Mouse (Mus musculus) forebrain, embryonic 13.5 days (tissue): ENCODE results near the gene 4933415A04Rik. TPM values are rescaled to one million over a fixed set of nuclear protein-coding genes. Genes with fewer than 3 reads are reported as not detected.
A peak's percentile ranks its signal among the peaks of the same experiment; 100 is the strongest.

Experiments
- ATAC-seq: fragments of 200-750 bp; cut with Nextera tagmentation; 2 replicates; pipeline ENCODE4 v1.8.0; 2017
- H3K27ac ChIP-seq: fragments of 300-500 bp; sonication (generic); 2 replicates; pipeline ENCODE4 v1.5.1; 2015; ENCODE audit warnings: inconsistent platforms, mild to moderate bottlenecking, moderate library complexity
- H3K27me3 ChIP-seq: fragments of 300-500 bp; sonication (generic); 2 replicates; pipeline ENCODE4 v1.6.1; 2015; ENCODE audit warnings: mild to moderate bottlenecking, inconsistent platforms
- H3K36me3 ChIP-seq: fragments of 300-500 bp; sonication (generic); 2 replicates; pipeline ENCODE4 v1.6.1; 2015; ENCODE audit warnings: mild to moderate bottlenecking, inconsistent platforms; ENCODE audit not compliant: poor library complexity, severe bottlenecking
- H3K4me1 ChIP-seq: fragments of 300-500 bp; sonication (generic); 2 replicates; pipeline ENCODE4 v1.6.1; 2015; ENCODE audit warnings: inconsistent platforms
- H3K4me2 ChIP-seq: fragments of 300-500 bp; sonication (generic); 2 replicates; pipeline ENCODE4 v1.6.1; 2015; ENCODE audit warnings: inconsistent platforms, mild to moderate bottlenecking, moderate library complexity
- H3K4me3 ChIP-seq: fragments of 300-500 bp; sonication (generic); 2 replicates; pipeline ENCODE4 v1.5.1; 2015; ENCODE audit warnings: mild to moderate bottlenecking, inconsistent platforms
- H3K9ac ChIP-seq: fragments of 300-500 bp; sonication (generic); 2 replicates; pipeline ENCODE4 v1.6.1; 2015; ENCODE audit warnings: mild to moderate bottlenecking, inconsistent platforms
- H3K9me3 ChIP-seq: fragments of 300-500 bp; sonication (generic); replicated peaks from 2 replicates; pipeline ENCODE4 v1.6.1; 2016; ENCODE audit warnings: inconsistent platforms
- WGBS: fragments of 180-500 bp; shearing (Covaris S2); methylation state at CpG from one replicate; pipeline ENCODE4 v1.1.7; 2015; 5-methylcytosine and 5-hydroxymethylcytosine counted together
- polyA plus RNA-seq: library from polyadenylated mRNA; unstranded; fragments of >200 nt; fragmentation: Nextera tagmentation; extraction: Ambion mirVana; gene quantifications from 2 replicates; pipeline ENCODE4 v1.2.1, GENCODE M21; 2015

The 4933415A04Rik gene
- polyA plus RNA-seq, 1 experiment from 2014 or later = 4.8 TPM

DNA sequence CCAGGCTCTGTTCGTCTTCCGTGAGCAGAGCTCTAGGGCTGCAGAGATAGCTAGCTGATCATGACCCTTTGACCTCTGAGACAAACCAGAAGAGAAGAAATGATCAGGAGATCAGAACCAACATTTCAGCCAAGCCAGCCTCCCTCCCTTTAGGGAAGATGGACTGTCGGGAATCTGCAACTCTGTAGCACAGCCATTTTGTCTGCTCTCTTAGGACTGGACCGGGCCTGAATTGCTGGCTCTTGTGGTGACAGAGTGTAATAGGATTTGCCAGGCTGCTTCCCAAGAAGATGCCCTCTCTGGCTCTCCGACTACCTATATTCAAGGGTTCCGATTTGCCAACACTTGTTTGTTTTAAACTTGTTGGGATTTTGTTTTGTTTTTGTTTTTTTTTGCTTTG is 34.2 kb upstream of the 4933415A04Rik start:
- H3K4me1 ChIP-seq = peaks cover 30% of the 10 kb centered on the region

GRCm38 (mm10) chr11:43556538-43556937 is 30.3 kb upstream of the 4933415A04Rik start:
- WGBS = 91% methylated on average over 11 of the region's 11 CpGs
- no peak for ATAC-seq
- Histone ChIP-seq H3K27me3 (no peaks in the 10 kb centered on the region), H3K27ac (no peak overlapping the region), H3K4me3 (no peak overlapping the region), H3K4me2 (no peak overlapping the region), H3K36me3 (peaks cover 27% of the 10 kb centered on the region), H3K9ac (no peak overlapping the region), H3K4me1 (peaks cover 9% of the 10 kb centered on the region; the same call in 1 of the 2 replicates), H3K9me3 (no peaks in the 10 kb centered on the region)

More for the DNA sequence above, 34.2 kb upstream of the 4933415A04Rik start:
- H3K4me3 ChIP-seq = no peak overlapping the region
- peaks cover 11% of the 10 kb centered on the region for H3K36me3 ChIP-seq
- no peak for ATAC-seq
- H3K9ac ChIP-seq = no peak overlapping the region
- no peaks in the 10 kb centered on the region for H3K27me3 ChIP-seq
- H3K4me2 ChIP-seq = no peak overlapping the region
- no peak overlapping the region for H3K27ac ChIP-seq
- H3K9me3 ChIP-seq = no peaks in the 10 kb centered on the region
- 75% methylated on average over 6 of the region's 6 CpGs for WGBS

DNA sequence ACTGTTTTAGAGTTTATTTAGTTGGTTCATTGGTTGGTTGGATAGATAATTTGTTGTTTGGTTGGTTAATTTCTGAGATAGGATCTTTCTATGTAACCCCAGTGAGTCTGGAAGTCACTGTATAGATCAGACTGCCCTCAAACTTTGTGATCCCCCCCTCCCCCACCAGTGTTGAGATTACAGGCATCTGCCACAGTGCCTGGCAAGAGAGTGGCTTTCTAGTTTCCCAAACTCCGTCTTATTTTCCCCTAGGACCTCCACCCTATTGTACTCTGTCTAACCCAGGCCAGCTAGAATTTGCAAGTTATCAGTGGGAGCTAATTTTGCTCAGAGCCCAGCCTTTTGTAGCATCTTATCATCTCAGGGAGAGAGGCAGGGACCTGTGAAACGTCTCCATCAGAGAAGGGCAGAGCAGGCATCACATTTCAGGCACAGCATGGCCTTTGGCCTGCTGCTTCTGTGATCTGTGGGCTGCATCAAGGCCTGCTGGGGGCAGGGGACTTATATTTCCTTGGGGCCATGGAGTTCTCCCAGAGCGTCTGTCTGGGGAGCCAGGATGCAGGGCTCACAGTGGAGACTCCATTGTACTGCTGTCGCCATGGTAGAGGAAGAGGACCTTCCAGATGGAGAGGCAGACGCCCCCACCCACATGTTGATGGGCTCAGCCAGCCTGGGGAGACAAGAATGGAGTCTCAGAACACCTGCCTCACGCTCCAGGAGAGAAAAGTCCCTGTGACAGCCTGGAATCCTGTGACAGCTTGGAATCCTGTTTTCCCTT is 27.1 kb upstream of the 4933415A04Rik start:
- WGBS = 13% methylated on average over 6 of the region's 6 CpGs
- Histone ChIP-seq H3K4me1 (peaks cover 21% of the 10 kb centered on the region), H3K27me3 (no peaks in the 10 kb centered on the region), H3K9ac (no peak overlapping the region), H3K27ac (peak overlapping the region; percentile 59), H3K9me3 (no peaks in the 10 kb centered on the region), H3K4me2 (no peak overlapping the region), H3K4me3 (no peak overlapping the region), H3K36me3 (peaks cover 32% of the 10 kb centered on the region)
- ATAC-seq = no peak; the same call in 1 of the 2 replicates

GRCm38 (mm10) chr11:43563654-43564244 is 23.1 kb upstream of the 4933415A04Rik start:
- Histone ChIP-seq H3K4me1 (peaks cover 38% of the 10 kb centered on the region), H3K27ac (peak overlapping the region; percentile 51)
- 42% methylated on average over 10 of the region's 10 CpGs for WGBS

DNA sequence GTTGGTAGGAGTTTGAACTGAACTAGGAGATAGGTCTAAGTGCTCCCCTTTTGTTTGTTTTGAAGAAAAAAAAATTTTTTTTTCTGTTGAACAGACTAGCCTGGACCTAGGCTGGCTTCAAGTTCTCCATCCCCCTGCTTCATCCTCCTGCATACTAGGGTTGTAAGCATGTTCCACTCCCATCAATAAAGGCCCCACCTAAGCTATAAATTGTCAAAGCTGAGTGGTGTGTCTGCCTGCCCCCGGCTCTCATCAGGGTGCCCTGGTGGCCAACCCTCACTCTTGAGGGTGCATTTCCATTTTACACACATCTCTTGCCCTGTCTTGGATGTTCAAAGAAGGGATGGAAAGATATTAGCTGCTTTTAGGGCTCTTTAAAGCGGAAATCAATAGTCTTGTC is 21.4 kb upstream of the 4933415A04Rik start:
- Histone ChIP-seq H3K27ac (no peak overlapping the region), H3K9ac (no peak overlapping the region)

More at GRCm38 (mm10) chr11:43563654-43564244, 23.1 kb upstream of the 4933415A04Rik start:
- peak; percentile 74 for ATAC-seq
- Histone ChIP-seq H3K4me2 (no peak overlapping the region), H3K9ac (no peak overlapping the region), H3K27me3 (no peaks in the 10 kb centered on the region), H3K4me3 (no peak overlapping the region), H3K36me3 (peaks cover 10% of the 10 kb centered on the region), H3K9me3 (no peaks in the 10 kb centered on the region)

GRCm38 (mm10) chr11:43565852-43566251 is 21.0 kb upstream of the 4933415A04Rik start:
- WGBS = 5% methylated on average over 8 of the region's 8 CpGs
- 0 out of 2 replicates have a peak, but pooled peaks cover 5% of the 10 kb centered on the region for H3K36me3 ChIP-seq
- H3K4me3 ChIP-seq = no peak overlapping the region
- H3K4me2 ChIP-seq = no peak overlapping the region
- ATAC-seq = no peak; the same call in 1 of the 2 replicates
- peaks cover 44% of the 10 kb centered on the region for H3K4me1 ChIP-seq
- H3K9me3 ChIP-seq = no peaks in the 10 kb centered on the region
- H3K27me3 ChIP-seq = no peaks in the 10 kb centered on the region
- H3K9ac ChIP-seq = no peak overlapping the region
- no peak overlapping the region for H3K27ac ChIP-seq

More for the DNA sequence above, 21.4 kb upstream of the 4933415A04Rik start:
- Histone ChIP-seq H3K36me3 (peaks cover 7% of the 10 kb centered on the region; the same call in 1 of the 2 replicates), H3K27me3 (no peaks in the 10 kb centered on the region), H3K4me3 (no peak overlapping the region), H3K4me1 (peaks cover 44% of the 10 kb centered on the region), H3K9me3 (no peaks in the 10 kb centered on the region), H3K4me2 (no peak overlapping the region)
- 19% methylated on average over 2 of the region's 2 CpGs for WGBS
- ATAC-seq = no peak

GRCm38 (mm10) chr11:43566696-43567095 is 20.1 kb upstream of the 4933415A04Rik start:
- no peak overlapping the region for H3K9ac ChIP-seq
- ATAC-seq = no peak
- H3K36me3 ChIP-seq = 0 out of 2 replicates have a peak, but pooled peaks cover 5% of the 10 kb centered on the region
- H3K4me1 ChIP-seq = peaks cover 44% of the 10 kb centered on the region
- H3K27me3 ChIP-seq = no peaks in the 10 kb centered on the region
- no peak overlapping the region for H3K4me3 ChIP-seq
- no peak overlapping the region for H3K4me2 ChIP-seq
- no peaks in the 10 kb centered on the region for H3K9me3 ChIP-seq
- WGBS = 55% methylated on average over 5 of the region's 5 CpGs
- H3K27ac ChIP-seq = peak overlapping the region; percentile 1; the same call in 1 of the 2 replicates

GRCm38 (mm10) chr11:43568263-43568662 is 18.6 kb upstream of the 4933415A04Rik start:
- Histone ChIP-seq H3K27ac (no peak overlapping the region), H3K27me3 (no peaks in the 10 kb centered on the region), H3K4me3 (no peak overlapping the region), H3K9ac (no peak overlapping the region), H3K9me3 (no peaks in the 10 kb centered on the region), H3K4me1 (peaks cover 41% of the 10 kb centered on the region), H3K36me3 (no peaks in the 10 kb centered on the region), H3K4me2 (no peak overlapping the region)
- ATAC-seq = no peak
- WGBS = 72% methylated on average over 5 of the region's 5 CpGs

GRCm38 (mm10) chr11:43569188-43569587 is 17.7 kb upstream of the 4933415A04Rik start:
- WGBS = 76% methylated on average over 5 of the region's 5 CpGs
- H3K4me1 ChIP-seq = peaks cover 32% of the 10 kb centered on the region

DNA sequence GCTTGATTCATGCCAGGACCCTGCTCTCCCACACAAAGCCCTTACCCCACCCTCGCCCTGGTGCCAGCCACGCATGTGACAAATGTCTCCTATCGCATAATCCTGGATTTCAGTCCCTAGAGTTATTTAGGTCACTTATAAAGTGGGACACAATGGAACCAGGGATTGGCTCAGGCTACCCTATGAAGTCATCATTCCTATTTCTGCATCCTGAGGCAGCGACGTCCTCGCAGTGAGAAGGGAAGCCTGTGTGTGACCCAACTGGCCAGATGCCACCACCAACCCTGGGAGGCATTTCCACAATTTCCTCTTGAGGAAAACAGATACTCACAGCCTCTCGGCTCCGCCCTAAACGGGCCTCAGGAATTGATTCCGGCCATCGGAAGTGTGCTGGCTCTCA is 17.2 kb upstream of the 4933415A04Rik start:
- no peak overlapping the region for H3K4me2 ChIP-seq
- peaks cover 29% of the 10 kb centered on the region for H3K4me1 ChIP-seq
- peak; percentile 46 for ATAC-seq
- no peaks in the 10 kb centered on the region for H3K27me3 ChIP-seq
- H3K4me3 ChIP-seq = no peak overlapping the region
- H3K9me3 ChIP-seq = no peaks in the 10 kb centered on the region
- WGBS = 78% methylated on average over 11 of the region's 11 CpGs
- H3K36me3 ChIP-seq = no peaks in the 10 kb centered on the region
- H3K27ac ChIP-seq = no peak overlapping the region
- H3K9ac ChIP-seq = no peak overlapping the region

More at GRCm38 (mm10) chr11:43569188-43569587, 17.7 kb upstream of the 4933415A04Rik start:
- Histone ChIP-seq H3K9ac (no peak overlapping the region), H3K4me3 (no peak overlapping the region), H3K9me3 (no peaks in the 10 kb centered on the region), H3K27ac (no peak overlapping the region), H3K27me3 (no peaks in the 10 kb centered on the region), H3K4me2 (no peak overlapping the region), H3K36me3 (no peaks in the 10 kb centered on the region)
- ATAC-seq = no peak

- peak; percentile 6; the same call in 1 of the 2 replicates for ATAC-seq
- H3K9ac ChIP-seq = peak overlapping the region; percentile 48
- H3K36me3 ChIP-seq = peaks cover 4% of the 10 kb centered on the region
- H3K4me1 ChIP-seq = peaks cover 21% of the 10 kb centered on the region
- H3K27me3 ChIP-seq = no peaks in the 10 kb centered on the region
- H3K4me3 ChIP-seq = no peak overlapping the region
- 6% methylated on average over 3 of the region's 3 CpGs for WGBS
- H3K9me3 ChIP-seq = no peaks in the 10 kb centered on the region
- H3K4me2 ChIP-seq = peak overlapping the region; percentile 42
- H3K27ac ChIP-seq = peak overlapping the region; percentile 73
Measured at GRCm38 (mm10) chr11:43575061-43575375, 11.8 kb upstream of the 4933415A04Rik start.

DNA sequence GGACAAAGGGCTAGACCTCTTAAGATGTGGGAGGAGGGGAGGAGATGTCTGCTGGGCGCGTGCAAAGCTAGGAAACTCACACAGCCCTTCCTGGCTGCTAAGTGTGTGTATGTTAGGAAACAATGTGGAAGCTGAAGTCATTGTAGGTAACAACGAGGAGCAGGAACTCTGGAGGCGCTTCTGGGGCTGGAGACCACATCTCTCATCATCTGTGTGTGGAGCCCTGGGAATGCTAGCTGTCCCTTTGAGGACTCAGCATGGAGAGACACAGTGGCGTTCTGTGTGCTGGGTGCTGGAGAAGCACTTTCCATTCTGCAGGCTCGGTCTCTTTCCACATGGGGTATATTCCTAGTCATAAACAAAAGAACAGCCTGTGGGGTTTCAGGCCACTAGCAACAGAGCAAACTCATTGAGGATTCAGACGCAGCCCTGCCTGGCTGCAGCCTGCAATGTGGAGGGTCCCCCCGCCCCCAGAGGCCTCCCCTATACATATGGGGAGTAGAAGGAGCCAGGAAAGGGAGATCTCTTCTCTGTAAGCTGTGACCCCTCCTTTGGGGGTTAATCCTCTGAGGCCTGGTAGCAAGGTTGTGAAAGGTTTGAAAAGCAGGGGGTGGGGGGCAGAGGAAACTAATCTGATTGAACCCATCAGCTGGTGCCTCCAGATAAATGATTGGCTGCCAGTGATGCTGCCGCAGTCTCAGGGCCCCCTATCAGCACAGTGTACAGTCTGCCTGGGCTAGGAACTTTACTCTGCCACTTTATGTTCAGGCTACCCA is 11.3 kb upstream of the 4933415A04Rik start:
- H3K9ac ChIP-seq = peak overlapping the region; percentile 48
- peaks cover 20% of the 10 kb centered on the region for H3K4me1 ChIP-seq
- peaks cover 7% of the 10 kb centered on the region for H3K36me3 ChIP-seq
- 1% methylated on average over 9 of the region's 9 CpGs for WGBS
- H3K4me2 ChIP-seq = peak overlapping the region; percentile 42
- peak; percentile 86 for ATAC-seq
- peak overlapping the region; percentile 73 for H3K27ac ChIP-seq
- H3K27me3 ChIP-seq = no peaks in the 10 kb centered on the region
- no peaks in the 10 kb centered on the region for H3K9me3 ChIP-seq
- H3K4me3 ChIP-seq = no peak overlapping the region
